Mouse (Mus musculus) stomach, postnatal 0 days (tissue): Measurements from ENCODE around the gene Abcc5.

ENCODE experiments used
- CTCF ChIP-seq: IDR thresholded peaks from 2 replicates; pipeline ENCODE4 v1.5.1; 2016; ENCODE audit warnings: antibody characterized with exemption, low read depth, mild to moderate bottlenecking, moderate library complexity
- EP300 ChIP-seq: optimal IDR thresholded peaks from 2 replicates; pipeline ENCODE3; 2016; ENCODE audit warnings: antibody characterized with exemption

DNA sequence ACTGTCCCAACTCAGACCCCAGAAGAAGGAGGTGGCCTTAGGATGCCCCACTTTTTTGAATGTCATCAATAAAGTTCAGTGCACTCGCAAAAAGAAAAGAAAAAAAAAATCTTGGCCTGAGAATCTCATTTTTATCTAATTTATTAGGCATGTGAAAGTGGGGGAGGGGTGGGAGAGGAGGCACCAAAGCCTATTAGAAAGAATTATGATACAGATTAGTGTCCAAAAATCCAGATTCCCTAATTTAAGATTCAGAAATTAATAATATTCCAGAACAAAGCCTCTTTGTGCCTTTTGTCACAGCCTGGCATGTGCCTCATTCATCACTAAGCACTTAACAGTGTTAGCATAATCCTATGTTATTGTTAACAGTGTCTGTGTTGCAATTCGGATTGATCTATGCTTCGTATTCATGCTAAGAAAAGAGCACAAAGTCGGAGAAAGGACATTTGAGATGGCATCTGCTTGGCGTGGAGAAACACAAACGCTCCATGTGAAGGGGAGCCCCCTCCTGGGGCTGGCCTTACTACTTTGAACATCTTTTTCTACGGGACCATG, 18.7 kb upstream of the Abcc5 start:
- TF ChIP-seq EP300 = peak; percentile 40
- TF ChIP-seq CTCF = no peak
